Mouse (Mus musculus) R1 (cell line): ENCODE results near the gene Arid3a.
"Not testable (repeated sequence)": the region's sequence is repeated elsewhere in the genome, so short reads cannot be mapped to it uniquely, and the experiment has no call there.

ENCODE experiments used
- DNase-seq: peaks from one replicate; pipeline ENCODE4 v3.0.0-alpha.2; 2018; ENCODE audit warnings: low read depth, low spot score

Arid3a gene

DNA sequence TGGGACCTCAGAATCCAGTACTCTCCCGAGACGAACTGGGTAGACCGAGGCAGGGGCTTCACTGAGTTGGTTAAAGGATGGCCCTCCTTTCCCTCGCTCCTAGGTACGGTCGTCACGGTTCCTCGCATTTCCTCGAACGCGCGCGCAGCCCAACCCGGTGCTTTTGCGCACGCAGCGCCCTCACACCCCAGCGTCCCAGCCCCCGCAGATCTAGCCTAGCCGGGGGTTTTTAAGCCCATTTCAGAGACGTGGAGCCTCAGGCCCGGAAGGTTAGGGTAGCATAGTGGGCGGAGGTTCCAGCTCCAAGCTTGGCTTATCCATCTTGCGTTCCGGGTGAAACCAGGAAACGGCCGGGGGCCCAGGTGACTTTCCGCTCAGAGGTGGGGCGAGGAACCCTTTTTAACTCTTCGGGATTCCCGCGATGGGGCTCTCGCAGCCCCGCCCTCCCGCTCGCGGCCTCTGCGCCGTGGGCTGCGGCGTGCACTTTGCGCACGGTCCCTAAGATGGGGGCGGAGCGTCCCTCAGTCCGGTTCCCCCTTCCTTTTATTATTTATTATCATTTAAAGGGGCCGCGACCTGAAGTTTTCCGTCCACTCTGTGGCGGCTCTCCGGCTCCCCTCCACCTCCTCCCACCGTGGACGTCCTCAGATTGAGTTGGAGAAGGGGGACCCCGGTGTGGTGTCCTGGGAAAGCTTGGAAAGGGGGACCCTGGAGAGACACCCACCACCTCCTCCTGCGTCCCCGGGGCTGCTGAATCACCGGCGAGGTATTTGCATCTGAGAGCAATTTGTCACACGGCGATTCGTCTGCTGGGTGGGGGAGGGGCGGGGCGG lies at the start of gene Arid3a:
Arid3a (plus strand) TSS at position 553 of the 833 bp plus-strand sequence.
- DNase-seq: peak; percentile 96

GRCm38 (mm10) chr10:79877174-79877573 lies 49.7 kb upstream of the Arid3a start:
- DNase-seq: no peak

DNA sequence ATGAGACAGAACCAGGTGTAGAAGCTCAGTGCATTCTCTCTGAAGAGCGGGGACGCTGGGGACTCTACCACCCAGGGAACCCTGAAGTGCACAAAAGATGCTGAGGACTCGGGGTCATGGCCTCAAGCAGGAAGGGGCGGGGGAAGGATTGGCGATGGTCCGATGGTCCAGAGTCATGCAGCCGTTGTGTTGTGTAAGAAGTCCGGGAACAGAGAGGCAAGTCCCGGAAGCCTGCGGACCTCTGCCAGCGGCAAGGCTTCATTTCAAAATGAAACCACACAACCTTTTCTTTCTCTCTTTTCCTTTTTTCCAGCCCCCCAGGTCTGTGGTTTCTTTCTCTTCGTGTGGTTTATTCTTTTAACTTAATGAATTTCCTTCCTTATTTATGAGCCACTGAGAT lies 49.1 kb upstream of the Arid3a start:
- no peak for DNase-seq

DNA sequence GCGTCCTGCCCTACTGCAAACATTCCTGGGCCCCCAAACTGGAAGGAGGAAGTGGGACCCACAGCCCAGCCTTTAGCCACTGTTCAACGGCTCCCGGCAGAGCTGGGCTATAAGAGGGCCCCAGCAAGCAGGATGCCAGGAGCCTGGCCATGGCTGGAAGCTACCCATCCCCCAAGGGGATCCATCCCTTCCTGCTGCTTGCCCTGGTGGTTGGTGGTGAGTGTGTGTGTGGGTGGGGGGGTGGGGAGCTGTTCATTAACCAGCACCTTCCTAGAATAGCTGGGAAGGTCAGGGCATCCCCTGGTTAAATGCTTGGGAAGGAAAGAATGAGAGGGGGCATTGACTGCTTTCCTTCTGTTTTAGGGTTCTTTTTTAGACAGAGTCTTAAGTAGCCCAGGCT lies 47.3 kb upstream of the Arid3a start:
- DNase-seq: no peak

GRCm38 (mm10) chr10:79880721-79881120 lies 46.1 kb upstream of the Arid3a start:
- DNase-seq: peak; percentile 46

DNA sequence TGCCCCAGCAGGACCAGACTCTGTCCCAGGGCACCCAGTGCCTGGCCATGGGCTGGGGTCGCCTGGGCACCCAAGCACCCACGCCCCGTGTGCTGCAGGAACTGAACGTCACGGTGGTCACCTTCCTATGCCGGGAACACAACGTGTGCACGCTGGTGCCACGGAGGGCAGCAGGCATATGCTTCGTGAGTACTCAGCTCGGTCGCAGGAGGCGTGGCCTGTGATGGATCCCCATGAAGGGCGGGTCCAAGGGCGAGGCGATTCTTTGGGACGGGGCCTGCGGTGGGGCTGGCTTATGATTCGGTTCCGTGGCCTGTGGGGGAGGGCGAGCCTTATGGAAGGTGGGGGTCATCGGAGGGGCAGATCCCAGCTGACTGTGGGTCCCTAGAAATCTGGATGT lies 44.9 kb upstream of the Arid3a start:
- DNase-seq: peak; percentile 63

DNA sequence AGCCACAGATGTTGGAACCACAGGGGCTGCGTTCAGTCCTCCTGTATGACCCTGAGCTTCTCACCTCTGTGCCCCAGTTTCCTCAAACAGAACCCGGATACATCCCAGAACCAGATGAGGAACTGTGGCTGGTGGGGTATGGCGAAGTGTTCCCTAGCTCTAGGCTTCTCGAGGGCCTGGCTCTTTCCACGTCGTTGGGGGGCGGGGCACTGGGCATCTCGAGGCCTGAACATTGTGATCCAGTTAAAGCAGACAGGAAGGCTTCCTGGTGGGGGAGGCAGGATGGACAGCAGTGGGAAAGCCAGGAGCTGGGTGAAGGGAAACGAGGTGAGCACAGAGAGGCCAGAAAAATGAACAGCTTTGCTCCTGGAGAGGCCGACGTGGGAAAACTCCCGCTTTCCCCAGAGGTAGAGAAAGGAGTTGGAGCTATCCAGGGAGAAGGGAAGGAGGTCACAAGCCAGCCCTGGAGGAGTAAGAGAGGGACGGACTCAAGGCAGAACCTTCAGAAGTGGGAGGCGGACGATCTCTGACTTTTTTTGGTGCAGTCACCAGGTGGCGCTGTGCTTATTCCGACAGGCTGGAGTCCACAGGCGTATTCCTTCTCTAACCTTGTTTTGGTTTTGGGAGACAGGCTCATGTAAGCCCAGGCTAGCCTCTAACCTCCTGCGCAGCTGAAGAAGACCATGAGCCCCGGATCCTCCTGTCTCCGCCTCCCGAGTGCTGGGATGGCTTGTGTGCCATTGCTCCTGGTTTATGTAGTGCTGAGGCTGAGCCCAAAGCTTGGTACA lies 43.4 kb upstream of the Arid3a start:
- DNase-seq: peak; percentile 90

DNA sequence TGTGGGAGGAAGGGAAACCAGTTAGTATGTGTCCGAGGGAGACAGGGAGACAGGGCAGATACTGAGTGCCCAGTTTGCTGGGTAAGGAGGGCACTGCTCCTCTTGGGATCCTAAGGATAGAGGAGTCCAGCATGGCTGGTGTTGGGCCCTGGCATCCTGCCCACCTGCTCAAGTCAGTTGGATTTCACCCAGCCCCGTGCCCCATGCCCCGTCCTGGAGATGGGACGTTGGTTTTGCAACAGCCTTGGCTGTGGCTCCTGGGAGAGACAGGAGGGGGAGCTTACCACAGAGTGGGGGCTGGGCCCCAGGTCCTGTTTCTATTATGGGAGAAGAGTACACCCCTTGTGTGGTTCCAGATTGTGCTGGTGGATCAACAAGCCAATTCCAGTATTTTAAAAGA lies 42.4 kb upstream of the Arid3a start:
- DNase-seq: no peak

DNA sequence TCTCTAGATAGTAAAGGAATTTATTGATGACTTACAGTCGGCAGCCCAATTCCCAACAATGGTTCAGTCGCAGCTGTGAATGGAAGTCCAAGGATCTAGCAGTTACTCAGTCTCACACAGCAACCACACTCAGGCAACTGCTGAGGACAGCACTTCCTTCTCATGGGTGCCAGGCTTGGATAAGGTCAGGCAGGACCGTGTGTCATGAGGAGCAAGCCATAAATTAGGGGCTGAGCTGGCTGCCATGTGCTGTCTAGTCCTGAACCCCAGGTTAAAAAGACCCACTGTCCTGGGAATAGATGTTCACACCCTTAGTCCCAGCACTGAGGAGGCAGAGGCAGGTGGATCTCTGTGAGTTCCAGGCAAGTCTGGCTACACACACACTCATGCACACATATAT lies 41.9 kb upstream of the Arid3a start:
- not testable (repeated sequence) for DNase-seq

DNA sequence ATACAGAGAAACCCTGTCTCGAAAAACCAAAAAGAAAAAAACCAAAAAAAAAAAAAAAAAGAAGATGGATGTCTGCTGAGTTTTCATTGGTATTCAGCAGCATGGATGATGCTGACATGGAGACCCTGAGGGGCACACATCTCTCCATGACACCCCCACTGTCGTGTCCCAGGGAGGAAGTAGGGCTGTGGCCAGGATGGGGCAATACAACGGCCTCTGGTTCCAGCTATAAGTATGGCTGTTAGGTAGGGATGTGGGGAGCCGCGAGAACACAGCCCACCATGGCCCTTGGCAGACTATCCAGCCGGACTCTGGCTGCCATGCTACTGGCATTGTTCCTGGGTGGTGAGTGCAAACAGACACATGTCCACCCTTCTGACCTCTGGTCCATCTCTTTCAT lies 40.8 kb upstream of the Arid3a start, which contains the start of gene Elane:
Elane (plus strand) TSS at position 194 of the 400 bp plus-strand sequence.
- DNase-seq: no peak

- DNase-seq: no peak
Observed at GRCm38 (mm10) chr10:79886611-79887010, 40.2 kb upstream of the Arid3a start.

DNA sequence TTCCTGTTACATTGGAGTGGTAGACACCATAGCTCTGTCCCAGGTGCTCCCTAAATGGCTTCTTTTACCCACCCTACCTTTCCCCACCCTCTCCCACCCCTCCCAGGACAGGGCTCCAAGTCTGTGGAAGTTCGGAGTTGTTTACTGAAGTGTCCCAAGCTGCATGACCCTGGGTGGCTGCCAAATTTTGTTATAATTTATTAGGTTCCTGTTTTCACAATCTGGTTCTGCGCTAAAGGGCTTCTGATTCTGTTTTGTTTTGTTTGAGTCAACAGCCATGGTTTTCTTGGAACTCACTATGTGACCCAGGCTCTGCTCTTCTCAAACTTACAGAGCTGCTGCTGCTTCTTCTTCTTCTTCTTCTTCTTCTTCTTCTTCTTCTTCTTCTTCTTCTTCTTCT lies 37.5 kb upstream of the Arid3a start:
- no peak for DNase-seq

DNA sequence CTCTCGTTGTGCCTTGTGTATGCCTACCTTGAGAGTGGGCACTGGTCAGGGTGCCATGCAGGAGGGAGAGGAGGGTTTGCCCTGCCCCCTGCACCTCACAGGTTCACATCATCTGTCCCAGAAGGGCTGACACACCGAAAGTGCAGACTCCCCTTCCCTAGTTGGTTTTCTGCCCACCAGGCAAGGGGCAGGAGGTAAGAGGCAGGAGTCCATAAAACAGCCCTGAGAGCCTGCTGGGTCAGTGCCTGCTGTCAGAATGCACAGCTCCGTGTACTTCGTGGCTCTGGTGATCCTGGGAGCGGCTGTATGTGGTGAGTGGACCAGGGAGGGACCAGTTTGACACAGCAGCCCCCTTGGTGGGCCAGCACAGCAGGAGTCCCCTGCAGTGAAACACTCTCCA lies 36.2 kb upstream of the Arid3a start, which contains the start of gene Cfd:
Cfd (plus strand) TSS at position 184 of the 400 bp plus-strand sequence.
- DNase-seq: no peak

- DNase-seq: peak; percentile 88
Observed at GRCm38 (mm10) chr10:79892451-79893118, 34.3 kb upstream of the Arid3a start.

DNA sequence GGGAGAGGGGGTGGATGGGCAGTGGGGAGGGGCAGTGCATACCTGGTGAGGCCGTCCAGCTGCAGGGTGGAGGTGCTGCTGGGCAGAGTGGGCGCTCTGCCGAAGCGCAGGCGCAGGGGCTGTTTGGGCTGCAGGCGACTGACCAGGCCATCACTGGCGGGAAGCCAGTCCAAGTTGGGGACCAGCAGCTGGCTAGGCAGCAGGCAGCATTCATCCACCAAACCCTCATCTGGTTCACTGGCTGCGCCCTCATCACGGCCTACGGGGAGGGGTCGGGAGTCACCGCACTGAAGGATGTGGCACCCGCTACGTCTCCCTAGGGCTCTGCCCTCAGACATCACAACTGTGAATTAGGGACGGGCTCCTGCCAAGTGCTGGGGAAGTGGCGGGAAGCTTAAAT lies 30.5 kb upstream of the Arid3a start:
- DNase-seq: no peak

- DNase-seq: no peak
Observed at GRCm38 (mm10) chr10:79896814-79897213, 30.0 kb upstream of the Arid3a start.

GRCm38 (mm10) chr10:79897316-79898245 lies 29.3 kb upstream of the Arid3a start:
- DNase-seq: no peak

GRCm38 (mm10) chr10:79900951-79901410 lies 25.9 kb upstream of the Arid3a start:
- no peak for DNase-seq

- no peak for DNase-seq
Observed at GRCm38 (mm10) chr10:79906712-79907111, 20.1 kb upstream of the Arid3a start.

GRCm38 (mm10) chr10:79907415-79907814 lies 19.4 kb upstream of the Arid3a start:
- DNase-seq: no peak
